Mouse (Mus musculus) heart, embryonic 15.5 days (tissue): ENCODE data around the gene Fam160b1. TPM values are rescaled to one million over a fixed set of nuclear protein-coding genes. Genes with fewer than 3 reads are reported as not detected.

ENCODE experiments used
- ATAC-seq: fragments of 200-750 bp; cut with Nextera tagmentation; replicated peaks from 2 replicates; pipeline ENCODE4 v1.8.0; 2017; ENCODE audit warnings: low read depth, moderate TSS enrichment; ENCODE audit not compliant: insufficient number of reproducible peaks, insufficient read depth, low FRiP score
- H3K27ac ChIP-seq: fragments of 300-500 bp; sonication (generic); 2 replicates; pipeline ENCODE4 v1.5.1; 2015; ENCODE audit warnings: mild to moderate bottlenecking, inconsistent platforms
- H3K27me3 ChIP-seq: fragments of 300-500 bp; sonication (generic); 2 replicates; pipeline ENCODE4 v1.6.1; 2015; ENCODE audit warnings: inconsistent platforms
- H3K36me3 ChIP-seq: fragments of 300-500 bp; sonication (generic); 2 replicates; pipeline ENCODE4 v1.6.1; 2015; ENCODE audit warnings: mild to moderate bottlenecking, inconsistent platforms
- H3K4me1 ChIP-seq: fragments of 300-500 bp; sonication (generic); replicated peaks from 2 replicates; pipeline ENCODE4 v1.6.1; 2015; ENCODE audit warnings: inconsistent platforms
- H3K4me2 ChIP-seq: fragments of 300-500 bp; sonication (generic); 2 replicates; pipeline ENCODE4 v1.6.1; 2015; ENCODE audit warnings: inconsistent platforms, mild to moderate bottlenecking, moderate library complexity
- H3K4me3 ChIP-seq: fragments of 300-500 bp; sonication (generic); 2 replicates; pipeline ENCODE4 v1.5.1; 2015; ENCODE audit warnings: mild to moderate bottlenecking, inconsistent platforms
- H3K9ac ChIP-seq: fragments of 300-500 bp; sonication (generic); 2 replicates; pipeline ENCODE4 v1.6.1; 2015; ENCODE audit warnings: mild to moderate bottlenecking, inconsistent platforms
- H3K9me3 ChIP-seq: fragments of 300-500 bp; sonication (generic); replicated peaks from 2 replicates; pipeline ENCODE4 v1.6.1; 2016; ENCODE audit warnings: inconsistent platforms
- WGBS: fragments of 180-500 bp; shearing (Covaris S2); methylation state at CpG from one replicate; pipeline ENCODE4 v1.1.7; 2015; ENCODE audit warnings: mixed read lengths; 5-methylcytosine and 5-hydroxymethylcytosine counted together
- polyA plus RNA-seq: library from polyadenylated mRNA; unstranded; fragments of >200 nt; fragmentation: Nextera tagmentation; extraction: Ambion mirVana; gene quantifications from 2 replicates; pipeline ENCODE4 v1.2.1, GENCODE M21; 2015

Fam160b1 gene
- polyA plus RNA-seq, 1 experiment from 2014 or later: 9.4 TPM

- WGBS: 50% methylated on average over 4 of the region's 4 CpGs
- H3K27me3 ChIP-seq: no peaks in the 10 kb centered on the region
- H3K4me1 ChIP-seq: peaks cover 66% of the 10 kb centered on the region
- no peak overlapping the region for H3K4me3 ChIP-seq
- no peak overlapping the region for H3K4me2 ChIP-seq
- H3K9me3 ChIP-seq: no peaks in the 10 kb centered on the region
- peaks cover 34% of the 10 kb centered on the region for H3K36me3 ChIP-seq
- peak overlapping the region; percentile 60 for H3K27ac ChIP-seq
- ATAC-seq: no peak; the same call in 1 of the 2 replicates
- no peak overlapping the region for H3K9ac ChIP-seq
Observed at GRCm38 (mm10) chr19:57367201-57367600, 6.7 kb downstream of the Fam160b1 start.

- Histone ChIP-seq H3K4me3 (no peak overlapping the region), H3K9me3 (no peaks in the 10 kb centered on the region), H3K4me1 (peaks cover 59% of the 10 kb centered on the region), H3K4me2 (no peak overlapping the region), H3K27me3 (no peaks in the 10 kb centered on the region), H3K36me3 (peaks cover 41% of the 10 kb centered on the region), H3K9ac (no peak overlapping the region), H3K27ac (peak overlapping the region; percentile 60)
- no peak for ATAC-seq
- WGBS: 62% methylated on average over 11 of the region's 11 CpGs
Observed at GRCm38 (mm10) chr19:57367849-57368387, 7.4 kb downstream of the Fam160b1 start.

GRCm38 (mm10) chr19:57373276-57373811 is 12.9 kb downstream of the Fam160b1 start:
- H3K36me3 ChIP-seq: peaks cover 89% of the 10 kb centered on the region
- H3K4me3 ChIP-seq: no peak overlapping the region
- WGBS: 74% methylated on average over 8 of the region's 8 CpGs

GRCm38 (mm10) chr19:57375161-57375560 is 14.7 kb downstream of the Fam160b1 start:
- WGBS: 81% methylated on average over 5 of the region's 5 CpGs
- H3K36me3 ChIP-seq: peaks cover 91% of the 10 kb centered on the region
- H3K9ac ChIP-seq: no peak overlapping the region
- H3K9me3 ChIP-seq: no peaks in the 10 kb centered on the region
- no peaks in the 10 kb centered on the region for H3K27me3 ChIP-seq
- no peak overlapping the region for H3K4me2 ChIP-seq
- no peak overlapping the region for H3K27ac ChIP-seq
- no peak overlapping the region for H3K4me3 ChIP-seq
- peaks cover 4% of the 10 kb centered on the region; the same call in 1 of the 2 replicates for H3K4me1 ChIP-seq
- ATAC-seq: no peak

More at GRCm38 (mm10) chr19:57373276-57373811, 12.9 kb downstream of the Fam160b1 start:
- Histone ChIP-seq H3K27ac (no peak overlapping the region), H3K4me1 (peaks cover 10% of the 10 kb centered on the region), H3K9me3 (no peaks in the 10 kb centered on the region), H3K27me3 (no peaks in the 10 kb centered on the region), H3K9ac (no peak overlapping the region), H3K4me2 (no peak overlapping the region)
- no peak for ATAC-seq

- peaks cover 4% of the 10 kb centered on the region; the same call in 1 of the 2 replicates for H3K4me1 ChIP-seq
- H3K9ac ChIP-seq: no peak overlapping the region
- no peaks in the 10 kb centered on the region for H3K9me3 ChIP-seq
- H3K27ac ChIP-seq: no peak overlapping the region
- H3K4me3 ChIP-seq: no peak overlapping the region
- H3K27me3 ChIP-seq: no peaks in the 10 kb centered on the region
- no peak for ATAC-seq
- H3K36me3 ChIP-seq: peaks cover 91% of the 10 kb centered on the region
- no peak overlapping the region for H3K4me2 ChIP-seq
- WGBS: 89% methylated on average over 11 of the region's 11 CpGs
Observed at GRCm38 (mm10) chr19:57375746-57376145, 15.3 kb downstream of the Fam160b1 start.

- no peak overlapping the region for H3K9ac ChIP-seq
- H3K27ac ChIP-seq: no peak overlapping the region
- no peak for ATAC-seq
- H3K36me3 ChIP-seq: peaks cover 90% of the 10 kb centered on the region
- H3K27me3 ChIP-seq: no peaks in the 10 kb centered on the region
- peaks cover 4% of the 10 kb centered on the region; the same call in 1 of the 2 replicates for H3K4me1 ChIP-seq
- H3K9me3 ChIP-seq: no peaks in the 10 kb centered on the region
- H3K4me2 ChIP-seq: no peak overlapping the region
- WGBS: 88% methylated on average over 14 of the region's 14 CpGs
- H3K4me3 ChIP-seq: no peak overlapping the region
Observed at GRCm38 (mm10) chr19:57377043-57377703, 16.7 kb downstream of the Fam160b1 start.

GRCm38 (mm10) chr19:57386176-57386693 is 25.8 kb downstream of the Fam160b1 start:
- 91% methylated on average over 17 of the region's 17 CpGs for WGBS
- Histone ChIP-seq H3K27ac (no peak overlapping the region), H3K9ac (no peak overlapping the region), H3K27me3 (no peaks in the 10 kb centered on the region), H3K4me3 (no peak overlapping the region), H3K9me3 (no peaks in the 10 kb centered on the region), H3K36me3 (peaks cover 86% of the 10 kb centered on the region), H3K4me1 (no peaks in the 10 kb centered on the region), H3K4me2 (no peak overlapping the region)
- no peak for ATAC-seq

DNA sequence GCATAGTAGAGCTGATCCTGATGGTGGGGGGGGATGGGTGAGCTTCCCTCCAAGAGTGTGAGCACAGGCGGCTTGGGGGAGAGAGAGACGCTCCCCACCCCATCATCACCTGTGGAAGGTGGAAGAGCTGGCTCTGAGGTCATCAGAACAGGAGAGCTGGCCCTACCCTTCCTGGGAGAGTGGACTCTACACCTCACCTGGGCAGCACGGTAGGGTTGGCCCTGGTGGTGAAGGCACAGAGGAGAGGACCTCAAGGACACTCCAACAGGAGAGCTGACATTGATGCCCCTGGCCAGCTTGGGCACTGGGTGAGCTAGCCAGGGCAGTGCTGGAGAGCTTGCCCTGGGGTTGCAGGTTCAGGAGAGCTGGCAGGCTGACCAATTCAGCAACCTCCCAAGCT is 31.1 kb downstream of the Fam160b1 start:
- Histone ChIP-seq H3K27ac (no peak overlapping the region), H3K9ac (no peak overlapping the region), H3K9me3 (no peaks in the 10 kb centered on the region), H3K36me3 (peaks cover 38% of the 10 kb centered on the region), H3K4me3 (no peak overlapping the region), H3K4me1 (no peaks in the 10 kb centered on the region), H3K27me3 (no peaks in the 10 kb centered on the region), H3K4me2 (no peak overlapping the region)
- ATAC-seq: no peak; the same call in 1 of the 2 replicates
- WGBS: 94% methylated on average over 3 of the region's 3 CpGs

DNA sequence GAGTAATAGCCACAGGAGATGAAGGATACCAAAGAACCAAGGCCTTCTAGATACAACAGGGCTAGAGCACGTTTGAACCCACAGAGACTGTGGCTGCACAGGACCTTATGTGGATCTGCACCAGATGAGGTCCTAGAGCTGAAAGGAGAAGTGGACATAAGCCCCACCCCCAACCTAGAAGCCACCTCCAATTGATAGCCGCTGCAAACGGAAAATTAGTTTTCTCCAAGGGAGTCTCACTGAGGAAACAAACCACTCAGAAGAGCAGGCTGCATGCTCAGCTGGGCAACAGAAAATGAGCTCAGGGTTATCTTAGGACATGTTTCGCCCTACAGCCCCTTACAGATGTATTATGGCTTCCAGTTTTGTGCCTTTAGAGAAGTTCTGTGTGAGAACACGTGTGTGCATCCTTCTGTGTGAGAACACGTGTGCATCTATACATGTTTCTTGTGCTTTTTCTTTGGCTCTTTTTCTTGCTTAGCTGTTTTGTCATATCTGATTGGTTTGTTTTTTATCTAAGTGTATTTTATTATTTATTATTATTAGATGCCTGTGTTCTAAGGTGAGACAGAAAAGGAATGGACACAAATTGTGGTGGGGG is 33.0 kb downstream of the Fam160b1 start:
- 65% methylated on average over 6 of the region's 6 CpGs for WGBS
- Histone ChIP-seq H3K4me3 (no peak overlapping the region), H3K9ac (no peak overlapping the region), H3K36me3 (peaks cover 18% of the 10 kb centered on the region), H3K4me1 (no peaks in the 10 kb centered on the region), H3K4me2 (no peak overlapping the region), H3K27ac (no peak overlapping the region), H3K27me3 (no peaks in the 10 kb centered on the region), H3K9me3 (no peaks in the 10 kb centered on the region)
- no peak for ATAC-seq

- Histone ChIP-seq H3K9me3 (no peaks in the 10 kb centered on the region), H3K4me1 (no peaks in the 10 kb centered on the region), H3K27me3 (no peaks in the 10 kb centered on the region), H3K4me3 (no peak overlapping the region), H3K9ac (no peak overlapping the region), H3K27ac (no peak overlapping the region), H3K36me3 (no peaks in the 10 kb centered on the region), H3K4me2 (no peak overlapping the region)
- 46% methylated on average over 7 of the region's 7 CpGs for WGBS
- ATAC-seq: no peak
Observed at GRCm38 (mm10) chr19:57396609-57397008, 36.1 kb downstream of the Fam160b1 start.

GRCm38 (mm10) chr19:57402364-57402763 is 41.9 kb downstream of the Fam160b1 start:
- H3K9ac ChIP-seq: no peak overlapping the region
- ATAC-seq: no peak
- H3K4me2 ChIP-seq: no peak overlapping the region
- no peaks in the 10 kb centered on the region for H3K27me3 ChIP-seq
- H3K4me1 ChIP-seq: 0 out of 2 replicates have a peak, but pooled peaks cover 3% of the 10 kb centered on the region
- H3K27ac ChIP-seq: no peak overlapping the region
- no peaks in the 10 kb centered on the region for H3K36me3 ChIP-seq
- WGBS: 66% methylated on average over 6 of the region's 6 CpGs
- H3K9me3 ChIP-seq: no peaks in the 10 kb centered on the region
- H3K4me3 ChIP-seq: no peak overlapping the region
